Mouse (Mus musculus) neural tube, embryonic 11.5 days (tissue): ENCODE measurements around the gene Myo9b. TPM values are rescaled to one million over a fixed set of nuclear protein-coding genes. Genes with fewer than 3 reads are reported as not detected.

Source experiments
- ATAC-seq: fragments of 200-750 bp; cut with Nextera tagmentation; 2 replicates; pipeline ENCODE4 v1.8.0; 2017; ENCODE audit warnings: moderate number of reproducible peaks, mild to moderate bottlenecking, moderate TSS enrichment, moderate library complexity; ENCODE audit not compliant: insufficient read depth, low FRiP score, low TSS enrichment
- DNase-seq: peaks from one replicate; pipeline ENCODE4 v3.0.0-alpha.2; 2015; ENCODE audit warnings: low spot score
- H3K27ac ChIP-seq: fragments of 300-500 bp; sonication (generic); 2 replicates; pipeline ENCODE4 v1.5.1; 2014; ENCODE audit warnings: low read depth, mild to moderate bottlenecking, low read length
- H3K27me3 ChIP-seq: fragments of 300-500 bp; sonication (generic); 2 replicates; pipeline ENCODE4 v1.6.1; 2014; ENCODE audit warnings: mild to moderate bottlenecking, low read length, mixed read lengths; ENCODE audit not compliant: control insufficient read depth, insufficient read depth
- H3K36me3 ChIP-seq: fragments of 300-500 bp; sonication (generic); 2 replicates; pipeline ENCODE4 v1.6.1; 2014; ENCODE audit warnings: mild to moderate bottlenecking, low read length, moderate library complexity, mixed read lengths; ENCODE audit not compliant: control insufficient read depth, insufficient read depth
- H3K4me1 ChIP-seq: fragments of 300-500 bp; sonication (generic); 2 replicates; pipeline ENCODE4 v1.6.1; 2014; ENCODE audit warnings: low read length, mixed read lengths; ENCODE audit not compliant: control insufficient read depth, insufficient read depth
- H3K4me2 ChIP-seq: fragments of 300-500 bp; sonication (generic); 2 replicates; pipeline ENCODE4 v1.6.1; 2014; ENCODE audit warnings: low read depth, mild to moderate bottlenecking, moderate library complexity
- H3K4me3 ChIP-seq: fragments of 300-500 bp; sonication (generic); 2 replicates; pipeline ENCODE4 v1.5.1; 2014; ENCODE audit warnings: low read depth, low read length
- H3K9ac ChIP-seq: fragments of 300-500 bp; sonication (generic); 2 replicates; pipeline ENCODE4 v1.6.1; 2014; ENCODE audit warnings: mild to moderate bottlenecking, low read length
- H3K9me3 ChIP-seq: fragments of 300-500 bp; sonication (generic); 2 replicates; pipeline ENCODE4 v1.6.1; 2016; ENCODE audit warnings: low read length; ENCODE audit not compliant: control insufficient read depth
- WGBS: fragments of 180-500 bp; shearing (Covaris S2); extraction: QIAGEN DNeasy Blood & Tissue Kit; methylation state at CpG from one replicate; pipeline ENCODE4 v1.1.7; 2014; 5-methylcytosine and 5-hydroxymethylcytosine counted together
- polyA plus RNA-seq: library from polyadenylated mRNA; unstranded; fragments of >200 nt; fragmentation: Nextera tagmentation; extraction: Ambion mirVana; gene quantifications from 2 replicates; pipeline ENCODE4 v1.2.1, GENCODE M21; 2014

Gene Myo9b
- polyA plus RNA-seq, 1 experiment from 2014 or later: 21.4 TPM

DNA sequence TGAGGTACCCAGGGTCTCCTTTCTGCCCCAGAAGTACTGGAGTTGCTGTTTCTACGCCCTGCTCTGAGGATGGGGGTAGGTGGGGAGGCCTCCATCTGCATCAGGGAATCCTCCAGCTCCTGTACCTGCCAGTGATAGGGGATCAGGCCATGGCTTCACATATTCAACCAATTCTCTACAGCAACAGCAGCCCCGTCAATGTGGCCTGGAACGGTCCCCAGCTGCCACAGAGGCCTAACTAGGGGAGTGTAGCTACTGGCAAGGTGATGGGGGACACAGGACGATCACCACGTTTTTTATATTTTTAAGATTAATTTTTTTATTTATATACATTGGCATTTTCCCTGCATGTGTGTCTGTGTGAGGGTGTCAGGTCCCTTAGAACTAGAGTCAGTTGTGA lies 119.9 kb downstream of the Myo9b start:
- Histone ChIP-seq H3K4me3 (no peak overlapping the region), H3K36me3 (no peaks in the 10 kb centered on the region), H3K27me3 (no peaks in the 10 kb centered on the region), H3K9ac (no peak overlapping the region), H3K4me2 (no peak overlapping the region), H3K9me3 (no peaks in the 10 kb centered on the region), H3K27ac (no peak overlapping the region), H3K4me1 (peaks cover 1% of the 10 kb centered on the region)
- 73% methylated on average over 5 of the region's 5 CpGs for WGBS
- DNase-seq (no peak), ATAC-seq (no peak)

DNA sequence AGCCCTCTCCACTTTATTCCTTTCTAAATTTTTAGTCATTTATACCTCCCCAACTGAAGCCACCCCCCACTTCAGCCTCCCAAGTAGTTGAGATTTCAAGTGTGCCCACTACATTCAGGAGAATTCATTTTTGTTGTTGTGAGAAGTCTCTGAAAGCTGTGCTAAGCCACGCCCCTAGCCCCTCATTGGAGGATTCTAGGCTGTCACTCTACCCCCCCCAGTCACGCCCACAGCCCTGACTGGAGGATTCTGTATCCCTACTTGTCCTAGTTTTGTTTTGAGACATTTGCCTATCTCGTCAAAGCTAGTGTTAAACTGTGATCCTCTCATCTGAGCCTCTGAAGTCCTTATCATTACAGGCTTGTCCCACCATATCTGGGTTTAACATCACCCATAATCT lies 120.4 kb downstream of the Myo9b start:
- Histone ChIP-seq H3K9ac (no peak overlapping the region), H3K27me3 (no peaks in the 10 kb centered on the region), H3K9me3 (no peaks in the 10 kb centered on the region), H3K4me1 (peaks cover 6% of the 10 kb centered on the region), H3K27ac (no peak overlapping the region), H3K4me2 (no peak overlapping the region), H3K36me3 (no peaks in the 10 kb centered on the region), H3K4me3 (no peak overlapping the region)
- 9% methylated on average over 3 of the region's 3 CpGs for WGBS
- DNase-seq (no peak), ATAC-seq (no peak)

DNA sequence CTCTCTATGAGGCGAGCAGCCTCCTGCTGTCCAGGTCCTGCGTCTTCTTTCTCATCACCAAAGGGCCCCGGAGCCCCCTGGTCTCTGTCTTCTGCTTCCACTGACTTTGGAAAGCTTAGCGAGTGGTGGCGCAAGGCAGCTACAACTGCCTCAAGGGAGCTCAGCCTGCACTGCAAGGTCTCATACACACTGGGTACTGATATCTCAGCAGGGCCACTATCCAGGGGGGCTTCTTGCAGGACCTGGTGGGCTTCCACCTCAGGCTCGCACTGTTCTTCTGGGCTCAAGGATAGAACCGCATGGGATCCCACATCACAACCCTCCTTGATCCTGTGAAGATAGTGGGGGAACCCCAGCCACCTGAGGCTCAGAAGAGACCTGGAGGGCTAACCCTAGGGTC lies 122.0 kb downstream of the Myo9b start:
- no peak overlapping the region for H3K27ac ChIP-seq

GRCm38 (mm10) chr8:71395071-71395470 lies 122.6 kb downstream of the Myo9b start:
- WGBS: 82% methylated on average over 10 of the region's 10 CpGs
- H3K9ac ChIP-seq: no peak overlapping the region
- ATAC-seq: no peak
- H3K27ac ChIP-seq: no peak overlapping the region
- H3K36me3 ChIP-seq: peaks cover 4% of the 10 kb centered on the region
- no peak overlapping the region for H3K4me2 ChIP-seq
- no peaks in the 10 kb centered on the region for H3K27me3 ChIP-seq
- no peaks in the 10 kb centered on the region for H3K9me3 ChIP-seq
- peaks cover 6% of the 10 kb centered on the region for H3K4me1 ChIP-seq
- no peak for DNase-seq
- H3K4me3 ChIP-seq: no peak overlapping the region

More for the DNA sequence above, 122.0 kb downstream of the Myo9b start:
- no peak overlapping the region for H3K9ac ChIP-seq
- no peak overlapping the region for H3K4me3 ChIP-seq
- DNase-seq (no peak), ATAC-seq (no peak)
- H3K27me3 ChIP-seq: no peaks in the 10 kb centered on the region
- H3K9me3 ChIP-seq: no peaks in the 10 kb centered on the region
- no peak overlapping the region for H3K4me2 ChIP-seq
- H3K4me1 ChIP-seq: peaks cover 6% of the 10 kb centered on the region
- 84% methylated on average over 7 of the region's 7 CpGs for WGBS
- peaks cover 4% of the 10 kb centered on the region for H3K36me3 ChIP-seq

- H3K27me3 ChIP-seq: no peaks in the 10 kb centered on the region
- H3K4me3 ChIP-seq: peak within 1 kb of the TSS; percentile 61
- no peaks in the 10 kb centered on the region for H3K9me3 ChIP-seq
- 86% methylated on average over 9 of the region's 9 CpGs for WGBS
- ATAC-seq (no peak), DNase-seq (no peak)
- peaks cover 4% of the 10 kb centered on the region for H3K36me3 ChIP-seq
- H3K9ac ChIP-seq: no peak within 1 kb of the TSS; the same call in 1 of the 2 replicates
- H3K27ac ChIP-seq: peak within 1 kb of the TSS; percentile 44; the same call in 1 of the 2 replicates
- peak within 1 kb of the TSS; percentile 35 for H3K4me2 ChIP-seq
- H3K4me1 ChIP-seq: peaks cover 6% of the 10 kb centered on the region
These were observed 123.1 kb downstream of the Myo9b start, which contains the start of gene Ushbp1 for GRCm38 (mm10) chr8:71395629-71396028. Gene Ushbp1 (minus strand): TSS chr8:71395802.

GRCm38 (mm10) chr8:71396639-71397305 lies 124.3 kb downstream of the Myo9b start, which contains the start of gene Babam1:
Gene Babam1 (plus strand): TSS chr8:71396861.
- Histone ChIP-seq H3K9ac (peak within 1 kb of the TSS; percentile 55), H3K36me3 (peaks cover 4% of the 10 kb centered on the region), H3K4me2 (peak within 1 kb of the TSS; percentile 68), H3K4me1 (peaks cover 6% of the 10 kb centered on the region), H3K27ac (peak within 1 kb of the TSS; percentile 44; the same call in 1 of the 2 replicates), H3K4me3 (peak within 1 kb of the TSS; percentile 61), H3K27me3 (no peaks in the 10 kb centered on the region), H3K9me3 (no peaks in the 10 kb centered on the region)
- WGBS: 1% methylated on average over 34 of the region's 34 CpGs
- DNase-seq (peak; percentile 91), ATAC-seq (peak; percentile 97)

GRCm38 (mm10) chr8:71397701-71398100 lies 125.2 kb downstream of the Myo9b start:
- Histone ChIP-seq H3K36me3 (peaks cover 4% of the 10 kb centered on the region), H3K27me3 (no peaks in the 10 kb centered on the region), H3K9me3 (no peaks in the 10 kb centered on the region), H3K4me2 (peak overlapping the region; percentile 68), H3K4me3 (peak overlapping the region; percentile 61), H3K9ac (peak overlapping the region; percentile 55; the same call in 1 of the 2 replicates), H3K27ac (no peak overlapping the region), H3K4me1 (peaks cover 6% of the 10 kb centered on the region)
- DNase-seq (no peak), ATAC-seq (no peak)
- WGBS: 88% methylated on average over 12 of the region's 12 CpGs

DNA sequence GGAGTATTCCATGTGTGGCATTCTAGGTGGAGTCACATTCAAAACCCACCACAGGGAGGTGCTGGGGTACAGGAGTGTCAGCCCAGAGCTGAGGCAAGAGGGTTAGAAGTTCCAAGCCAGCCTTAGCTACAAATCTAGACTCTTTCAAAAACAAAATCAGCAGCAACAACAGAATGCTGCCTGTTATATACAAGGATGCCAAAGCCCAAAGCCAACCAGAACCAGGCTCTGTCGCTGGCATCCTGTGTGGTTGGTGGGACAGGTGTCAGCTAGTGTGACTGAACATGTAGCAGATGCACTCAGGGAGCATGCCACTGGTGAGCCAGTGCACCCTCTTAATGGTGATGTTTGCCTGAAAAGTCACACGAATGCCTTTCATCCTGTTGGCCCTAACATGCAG lies 128.3 kb downstream of the Myo9b start:
- WGBS: 89% methylated on average over 2 of the region's 2 CpGs
- no peaks in the 10 kb centered on the region for H3K27me3 ChIP-seq

DNA sequence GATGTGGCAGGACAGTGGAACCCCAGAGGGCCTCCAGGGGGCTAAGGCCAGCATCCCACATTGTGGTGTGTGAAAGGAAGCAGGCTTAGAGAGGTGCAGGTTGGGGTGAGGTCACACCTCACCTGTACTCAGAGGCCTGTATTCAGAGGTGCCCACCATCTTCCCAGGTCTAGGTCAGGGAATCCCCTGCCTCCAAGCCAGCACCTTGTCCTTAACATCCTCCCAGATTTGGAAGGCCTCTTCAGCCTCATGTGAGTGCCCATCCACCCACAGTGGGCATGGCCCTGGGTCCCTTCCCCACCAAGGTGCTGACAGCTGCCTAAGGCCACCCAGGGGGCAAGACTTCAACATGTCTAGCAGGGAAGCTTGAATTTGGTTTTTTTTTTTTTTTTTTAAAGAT lies 128.9 kb downstream of the Myo9b start:
- ATAC-seq: no peak
- H3K36me3 ChIP-seq: peaks cover 4% of the 10 kb centered on the region
- no peak for DNase-seq
- H3K9ac ChIP-seq: no peak overlapping the region
- no peak overlapping the region for H3K4me2 ChIP-seq
- H3K9me3 ChIP-seq: no peaks in the 10 kb centered on the region
- no peak overlapping the region for H3K4me3 ChIP-seq
- no peaks in the 10 kb centered on the region for H3K27me3 ChIP-seq
- peaks cover 9% of the 10 kb centered on the region for H3K4me1 ChIP-seq
- H3K27ac ChIP-seq: no peak overlapping the region

More for the DNA sequence above, 128.3 kb downstream of the Myo9b start:
- DNase-seq: no peak
- Histone ChIP-seq H3K36me3 (peaks cover 4% of the 10 kb centered on the region), H3K9ac (no peak overlapping the region), H3K9me3 (no peaks in the 10 kb centered on the region), H3K4me1 (peaks cover 6% of the 10 kb centered on the region), H3K27ac (no peak overlapping the region), H3K4me3 (no peak overlapping the region), H3K4me2 (no peak overlapping the region)
- ATAC-seq: no peak
